Mouse (Mus musculus): ENCODE measurements around the gene Gpr45. TPM values are rescaled to one million over a fixed set of nuclear protein-coding genes. Genes with fewer than 3 reads are reported as not detected.

Gpr45 gene
- polyA plus RNA-seq, 1 experiment from 2014 or later, result 0.07 TPM

DNA sequence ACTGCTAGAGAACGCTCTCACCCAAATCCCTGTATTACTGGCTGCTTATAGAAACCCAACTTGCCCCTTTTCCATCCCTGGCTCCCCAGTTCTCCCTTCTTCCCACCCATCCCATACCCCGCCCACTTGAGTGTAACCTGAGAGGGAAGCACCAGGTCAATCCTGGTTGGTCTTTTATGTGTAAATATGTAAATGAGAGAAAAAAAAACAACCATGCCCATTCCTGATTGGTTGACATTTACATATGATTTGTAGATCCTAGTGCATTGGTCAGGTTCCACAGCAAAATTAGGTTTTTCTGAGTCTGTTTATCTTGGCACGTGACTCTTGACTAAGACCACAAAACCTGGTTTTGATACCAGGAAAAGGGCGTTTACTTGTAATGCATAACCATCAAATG is 34.8 kb upstream of the Gpr45 start:
- Histone ChIP-seq H3K36me3 (replicated peaks; ENCODE audit: insufficient read depth, low read length) (no peaks in the 10 kb centered on the region), H3K27me3 (ENCODE audit: insufficient read depth, low read length) (no peaks in the 10 kb centered on the region), H3K27ac (ENCODE audit: low read depth) (no peak overlapping the region), H3K4me1 (ENCODE audit: insufficient read depth) (no peaks in the 10 kb centered on the region), H3K9ac (replicated peaks) (no peak overlapping the region), H3K4me3 (ENCODE audit: low read depth, low read length) (no peak overlapping the region), H3K9me3 (ENCODE audit: low read length) (no peaks in the 10 kb centered on the region), H3K4me2 (ENCODE audit: low read depth, low read length) (no peak overlapping the region)
- TF ChIP-seq EP300 (IDR thresholded peaks at IDR 0.05; ENCODE audit: low read depth), result no peak
- TF ChIP-seq CTCF (IDR thresholded peaks at IDR 0.05; ENCODE audit: low read depth), result no peak
- ATAC-seq (no peak), DNase-seq (no peak)
- WGBS (ENCODE audit: insufficient replicate concordance), result 34% methylated on average over 4 of the region's 4 CpGs

DNA sequence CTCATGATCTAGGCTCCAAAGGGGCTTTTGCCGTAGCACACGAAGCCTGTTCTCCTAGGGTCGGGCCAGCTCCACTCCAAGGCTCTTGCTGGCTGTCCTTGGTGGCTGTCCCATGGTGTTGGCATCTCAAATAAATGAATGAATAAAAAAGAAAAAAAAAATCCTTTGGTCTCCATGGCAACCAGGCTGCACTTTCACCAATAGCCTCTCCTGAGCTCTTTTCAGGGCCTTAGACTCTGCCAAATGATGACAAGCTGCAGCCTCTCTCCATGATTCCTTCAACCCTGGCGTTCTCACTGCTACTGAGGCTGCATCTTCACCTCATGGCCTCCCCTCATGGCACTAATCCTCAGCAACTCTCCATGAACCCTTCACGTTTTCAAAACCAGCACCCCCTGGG is 28.7 kb upstream of the Gpr45 start:
- DNase-seq (no peak), ATAC-seq (no peak)
- H3K4me3 ChIP-seq (ENCODE audit: low read depth, low read length), result no peak overlapping the region

DNA sequence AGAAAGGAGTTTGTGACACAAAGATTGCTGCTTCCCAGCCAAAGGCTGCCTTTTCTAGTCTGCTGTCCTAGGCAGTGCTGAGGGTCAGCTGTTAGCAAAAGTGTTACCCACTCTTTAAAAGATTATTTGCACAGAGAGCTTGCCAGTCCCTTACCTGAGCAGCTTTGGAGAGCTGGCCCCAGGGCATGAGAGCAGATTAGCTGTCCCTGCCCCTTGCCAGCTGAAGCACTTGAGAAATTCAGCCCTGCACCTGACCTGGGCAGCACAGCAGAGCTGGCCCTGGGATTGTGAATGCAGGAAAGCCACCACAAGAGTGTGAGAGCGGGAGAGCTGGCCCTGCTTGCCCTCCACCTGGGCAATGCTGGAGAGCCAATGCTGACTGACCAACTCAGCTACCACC is 19.1 kb upstream of the Gpr45 start:
- H3K27ac ChIP-seq (ENCODE audit: low read depth), result no peak overlapping the region
- no peaks in the 10 kb centered on the region for H3K27me3 ChIP-seq (ENCODE audit: insufficient read depth, low read length)
- ATAC-seq (no peak), DNase-seq (no peak)
- no peaks in the 10 kb centered on the region for H3K9me3 ChIP-seq (ENCODE audit: low read length)
- H3K4me1 ChIP-seq (ENCODE audit: insufficient read depth), result no peaks in the 10 kb centered on the region
- 80% methylated on average over 1 of the region's 1 CpGs for WGBS (ENCODE audit: insufficient replicate concordance)
- H3K9ac ChIP-seq (replicated peaks), result no peak overlapping the region
- TF ChIP-seq EP300 (IDR thresholded peaks at IDR 0.05; ENCODE audit: low read depth) (no peak), CTCF (IDR thresholded peaks at IDR 0.05; ENCODE audit: low read depth) (no peak)
- no peak overlapping the region for H3K4me2 ChIP-seq (ENCODE audit: low read depth, low read length)
- H3K36me3 ChIP-seq (replicated peaks; ENCODE audit: insufficient read depth, low read length), result no peaks in the 10 kb centered on the region
- H3K4me3 ChIP-seq (ENCODE audit: low read depth, low read length), result no peak overlapping the region

More for the DNA sequence above, 28.7 kb upstream of the Gpr45 start:
- 71% methylated on average over 5 of the region's 5 CpGs for WGBS (ENCODE audit: insufficient replicate concordance)
- Histone ChIP-seq H3K9ac (replicated peaks) (no peak overlapping the region), H3K27ac (ENCODE audit: low read depth) (no peak overlapping the region), H3K36me3 (replicated peaks; ENCODE audit: insufficient read depth, low read length) (no peaks in the 10 kb centered on the region), H3K4me1 (ENCODE audit: insufficient read depth) (no peaks in the 10 kb centered on the region), H3K4me2 (ENCODE audit: low read depth, low read length) (no peak overlapping the region), H3K9me3 (ENCODE audit: low read length) (no peaks in the 10 kb centered on the region), H3K27me3 (ENCODE audit: insufficient read depth, low read length) (no peaks in the 10 kb centered on the region)
- no peak for TF ChIP-seq CTCF (IDR thresholded peaks at IDR 0.05; ENCODE audit: low read depth)
- TF ChIP-seq EP300 (IDR thresholded peaks at IDR 0.05; ENCODE audit: low read depth), result no peak

DNA sequence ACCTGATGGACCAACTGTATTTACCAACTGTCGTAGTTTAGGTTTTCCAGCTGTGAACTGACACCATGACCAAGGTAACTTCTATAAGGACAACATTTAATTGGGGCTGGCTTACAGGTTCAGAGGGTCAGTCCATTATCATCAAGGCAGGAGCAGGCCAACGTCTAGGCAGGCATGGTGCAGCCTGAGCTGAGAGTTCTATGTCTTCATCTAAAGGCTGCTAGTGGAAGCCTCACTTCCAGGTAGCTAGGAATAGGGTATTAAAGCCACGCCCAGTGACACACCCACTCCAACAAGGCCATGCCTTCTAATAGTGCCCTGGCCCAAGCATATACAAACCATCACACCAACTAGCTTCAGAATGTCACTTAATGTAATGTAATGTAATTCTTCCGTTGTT is 4.2 kb upstream of the Gpr45 start:
- DNase-seq, result no peak
- TF ChIP-seq CTCF (IDR thresholded peaks at IDR 0.05; ENCODE audit: low read depth) (no peak), EP300 (IDR thresholded peaks at IDR 0.05; ENCODE audit: low read depth) (no peak)
- Histone ChIP-seq H3K36me3 (replicated peaks; ENCODE audit: insufficient read depth, low read length) (no peaks in the 10 kb centered on the region), H3K27me3 (ENCODE audit: insufficient read depth, low read length) (peaks cover 8% of the 10 kb centered on the region), H3K4me2 (ENCODE audit: low read depth, low read length) (no peak overlapping the region), H3K9ac (replicated peaks) (no peak overlapping the region), H3K27ac (ENCODE audit: low read depth) (no peak overlapping the region), H3K9me3 (ENCODE audit: low read length) (no peaks in the 10 kb centered on the region), H3K4me1 (ENCODE audit: insufficient read depth) (peaks cover 5% of the 10 kb centered on the region; the same call in 1 of the 2 replicates), H3K4me3 (ENCODE audit: low read depth, low read length) (no peak overlapping the region)
- no peak for ATAC-seq
- WGBS (ENCODE audit: insufficient replicate concordance), result 64% methylated on average over 4 of the region's 4 CpGs

DNA sequence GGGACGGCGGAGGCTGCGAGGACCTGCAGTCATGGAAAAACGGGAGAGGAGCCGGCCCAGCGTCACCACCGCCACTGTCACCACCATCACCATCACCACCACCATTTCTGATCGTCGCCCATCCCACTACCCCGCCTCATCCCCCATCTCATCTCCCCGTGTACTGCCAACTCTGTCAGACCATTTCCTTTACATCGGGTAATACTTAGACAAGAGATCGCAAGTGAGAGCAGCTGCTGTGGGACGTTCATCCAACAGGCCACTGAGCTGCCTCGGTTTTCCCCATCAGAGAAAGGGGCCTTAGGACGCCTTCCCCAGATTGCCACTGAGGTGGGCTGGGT is 780 bp downstream of the Gpr45 start:
- H3K9ac ChIP-seq (replicated peaks), result no peak overlapping the region
- WGBS (ENCODE audit: insufficient replicate concordance), result 5% methylated on average over 16 of the region's 16 CpGs
- peaks cover 5% of the 10 kb centered on the region; the same call in 1 of the 2 replicates for H3K4me1 ChIP-seq (ENCODE audit: insufficient read depth)
- no peaks in the 10 kb centered on the region for H3K36me3 ChIP-seq (replicated peaks; ENCODE audit: insufficient read depth, low read length)
- peak overlapping the region; percentile 48 for H3K4me3 ChIP-seq (ENCODE audit: low read depth, low read length)
- H3K27ac ChIP-seq (ENCODE audit: low read depth), result no peak overlapping the region
- ATAC-seq, result no peak
- H3K27me3 ChIP-seq (ENCODE audit: insufficient read depth, low read length), result peaks cover 8% of the 10 kb centered on the region
- TF ChIP-seq EP300 (IDR thresholded peaks at IDR 0.05; ENCODE audit: low read depth) (no peak), CTCF (IDR thresholded peaks at IDR 0.05; ENCODE audit: low read depth) (no peak)
- DNase-seq, result no peak
- H3K9me3 ChIP-seq (ENCODE audit: low read length), result no peaks in the 10 kb centered on the region
- H3K4me2 ChIP-seq (ENCODE audit: low read depth, low read length), result peak overlapping the region; percentile 72

DNA sequence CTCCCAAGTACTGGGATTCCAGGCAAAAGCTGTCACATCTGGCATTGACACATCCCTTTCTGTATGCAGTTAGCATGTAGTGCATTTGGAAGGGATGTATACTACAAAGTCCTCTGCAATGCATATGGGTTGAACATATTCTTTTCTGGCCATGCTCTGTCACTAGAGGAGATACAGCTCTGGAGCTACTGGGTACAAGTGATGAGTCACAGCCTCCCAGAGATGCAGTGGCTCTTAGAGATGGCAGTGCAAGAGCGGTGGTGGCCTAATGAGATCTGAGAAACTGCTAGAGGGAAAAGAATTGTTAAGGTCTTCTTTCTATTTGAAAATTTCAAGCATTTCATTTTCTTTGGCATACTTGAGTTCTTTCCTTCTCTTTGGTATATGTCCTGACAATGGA is 4.2 kb downstream of the Gpr45 start:
- no peaks in the 10 kb centered on the region for H3K9me3 ChIP-seq (ENCODE audit: low read length)
- WGBS (ENCODE audit: insufficient replicate concordance), result 86% methylated on average over 1 of the region's 1 CpGs
- no peaks in the 10 kb centered on the region for H3K36me3 ChIP-seq (replicated peaks; ENCODE audit: insufficient read depth, low read length)
- DNase-seq, result no peak
- no peak overlapping the region for H3K4me2 ChIP-seq (ENCODE audit: low read depth, low read length)
- no peak for ATAC-seq
- no peak for TF ChIP-seq EP300 (IDR thresholded peaks at IDR 0.05; ENCODE audit: low read depth)
- H3K9ac ChIP-seq (replicated peaks), result no peak overlapping the region
- no peak overlapping the region for H3K4me3 ChIP-seq (ENCODE audit: low read depth, low read length)
- peaks cover 8% of the 10 kb centered on the region for H3K27me3 ChIP-seq (ENCODE audit: insufficient read depth, low read length)
- peaks cover 5% of the 10 kb centered on the region; the same call in 1 of the 2 replicates for H3K4me1 ChIP-seq (ENCODE audit: insufficient read depth)
- H3K27ac ChIP-seq (ENCODE audit: low read depth), result no peak overlapping the region
